Mouse (Mus musculus) brain, embryonic 14.5 days (tissue): Measurements from ENCODE around the gene Itpripl2.

Source experiments
- CTCF ChIP-seq: fragments of 200-500 bp; IDR thresholded peaks from 2 replicates; pipeline ENCODE4 v1.5.1; 2012; ENCODE audit warnings: inconsistent platforms, mild to moderate bottlenecking, moderate library complexity, borderline replicate concordance; ENCODE audit not compliant: insufficient read depth, insufficient read length; ENCODE audit errors: extremely low read depth
- POLR2A ChIP-seq: fragments of 200-500 bp; IDR thresholded peaks from 2 replicates; pipeline ENCODE4 v1.6.1; 2012; ENCODE audit warnings: mild to moderate bottlenecking, inconsistent platforms, borderline replicate concordance; ENCODE audit not compliant: poor library complexity, insufficient read depth, insufficient read length, severe bottlenecking; ENCODE audit errors: extremely low read depth

GRCm38 (mm10) chr7:118490666-118491430, 927 bp downstream of the Itpripl2 start:
- TF ChIP-seq CTCF, result 0 out of 2 replicates have a peak, but pooled peaks have one; percentile 3
- no peak for TF ChIP-seq POLR2A
